In genomic region chr15:98184456-98184855, GRCm38 (mm10) we compare ENCODE assay signal across 37 mouse cellular contexts. TPM values are rescaled to one million over a fixed set of nuclear protein-coding genes. Genes with fewer than 3 reads are reported as not detected.
"Had no signal": no experiment of that assay in that cellular context is flagged by ENCODE, and none has a peak within 500 bp of the region (broad histone marks: within the 10 kb centered on the region; RNA-seq: fewer than 3 reads in every experiment).

No protein-coding gene starts in this region.

- H3K9me3 ChIP-seq: heart, embryonic 13.5 days; heart, embryonic 15.5 days; hindbrain, embryonic 10.5 days; hindbrain, embryonic 12.5 days; intestine, embryonic 15.5 days; limb, embryonic 12.5 days; limb, embryonic 15.5 days; liver, embryonic 12.5 days had no signal

- ATAC-seq: hindbrain, embryonic 16.5 days; inflammation-experienced regulatory T-cells, adult 6 months; intestine, embryonic 15.5 days; intestine, postnatal 0 days; liver, embryonic 12.5 days had no signal

- H3K4me2 ChIP-seq: heart, embryonic 11.5 days; heart, embryonic 13.5 days; heart, embryonic 15.5 days; hindbrain, embryonic 12.5 days; hindbrain, embryonic 14.5 days; intestine, embryonic 15.5 days; limb, embryonic 12.5 days; limb, embryonic 15.5 days; liver, embryonic 12.5 days had no signal

- DNase-seq: gastrocnemius, postnatal 25 days; heart, adult 2 months; heart, postnatal 14 days; heart, postnatal 4 days; kidney, adult 18-20 months; kidney, adult 8-10 months; kidney, postnatal 10 days; kidney, postnatal 25 days; kidney, postnatal 4 days; left cerebral cortex, postnatal 4 days had no signal

- H3K36me3 ChIP-seq: heart, embryonic 13.5 days; heart, embryonic 15.5 days; hindbrain, embryonic 10.5 days; hindbrain, embryonic 12.5 days; intestine, embryonic 15.5 days; limb, embryonic 12.5 days; limb, embryonic 15.5 days; liver, embryonic 12.5 days had no signal

- H3K4me1 ChIP-seq: intestine, embryonic 15.5 days; limb, embryonic 12.5 days had no signal

- H3K27ac ChIP-seq: heart, adult 2 months; heart, embryonic 13.5 days; heart, embryonic 15.5 days; hindbrain, embryonic 10.5 days; hindbrain, embryonic 12.5 days; hindbrain, embryonic 14.5 days; intestine, embryonic 15.5 days; layer of hippocampus, adult 2 months; left cerebral cortex, adult 2 months; limb, embryonic 12.5 days; limb, embryonic 15.5 days; liver, embryonic 12.5 days; liver, embryonic 14.5 days had no signal

- H3K4me3 ChIP-seq: heart, adult 2 months; heart, embryonic 13.5 days; heart, embryonic 15.5 days; hindbrain, embryonic 10.5 days; hindbrain, embryonic 12.5 days; intestine, embryonic 15.5 days; layer of hippocampus, adult 2 months; left cerebral cortex, adult 2 months; limb, embryonic 12.5 days; limb, embryonic 15.5 days; liver, embryonic 12.5 days had no signal

- H3K27me3 ChIP-seq: heart, embryonic 13.5 days; heart, embryonic 15.5 days; hindbrain, embryonic 12.5 days; intestine, embryonic 15.5 days; limb, embryonic 12.5 days had no signal

- H3K9ac ChIP-seq: heart, embryonic 13.5 days; heart, embryonic 15.5 days; hindbrain, embryonic 12.5 days; hindbrain, embryonic 14.5 days; intestine, embryonic 15.5 days; limb, embryonic 12.5 days; limb, embryonic 15.5 days; liver, embryonic 12.5 days; liver, embryonic 14.5 days had no signal

RNA-seq across cellular contexts. Expression of gene Olfr288, which starts 10.9 kb away (rescaled TPM):
- total RNA-seq: gastrocnemius, adult 8-10 months; gastrocnemius, postnatal 25 days; gastrocnemius, postnatal 4 days; granulocyte monocyte progenitor cell, adult 5-6 weeks; heart, adult 2 months; heart, postnatal 14 days; heart, postnatal 4 days; layer of hippocampus, adult 2 months; layer of hippocampus, postnatal 10 days; layer of hippocampus, postnatal 25 days; left cerebral cortex, adult 2 months; left cerebral cortex, postnatal 14 days; liver, adult 2 months had no signal
- polyA plus RNA-seq: heart, adult 2 months; heart, embryonic 11.5 days; heart, embryonic 13.5 days; heart, embryonic 15.5 days; heart, postnatal 0 days; hindbrain, embryonic 10.5 days; hindbrain, embryonic 12.5 days; hindbrain, embryonic 14.5 days; hindbrain, embryonic 16.5 days; inflammation-experienced regulatory T-cells, adult 6 months; intestine, embryonic 15.5 days; intestine, postnatal 0 days; kidney, embryonic 14.5 days; kidney, embryonic 16.5 days; limb, embryonic 12.5 days; limb, embryonic 15.5 days; liver, adult 2 months; liver, embryonic 12.5 days; liver, embryonic 14.5 days had no signal

RNA-seq across cellular contexts. Expression of gene Ccdc184, which starts 17.5 kb away (rescaled TPM):
- total RNA-seq: gastrocnemius, adult 8-10 months; gastrocnemius, postnatal 25 days; gastrocnemius, postnatal 4 days; granulocyte monocyte progenitor cell, adult 5-6 weeks; liver, adult 2 months had no signal
- polyA plus RNA-seq: liver, adult 2 months; liver, embryonic 12.5 days; liver, embryonic 14.5 days had no signal

RNA-seq across cellular contexts. Expression of gene Gm44579, which starts 36.3 kb away (rescaled TPM):
- total RNA-seq: gastrocnemius, adult 8-10 months; gastrocnemius, postnatal 25 days; gastrocnemius, postnatal 4 days; granulocyte monocyte progenitor cell, adult 5-6 weeks; heart, adult 2 months; heart, postnatal 14 days; heart, postnatal 4 days; layer of hippocampus, adult 2 months; left cerebral cortex, postnatal 14 days; left cerebral cortex, postnatal 4 days; liver, adult 2 months had no signal
- polyA plus RNA-seq: frontal cortex, adult 2 months; heart, adult 2 months; heart, embryonic 11.5 days; heart, embryonic 13.5 days; heart, embryonic 15.5 days; heart, postnatal 0 days; hindbrain, embryonic 10.5 days; hindbrain, embryonic 12.5 days; hindbrain, embryonic 14.5 days; hindbrain, embryonic 16.5 days; inflammation-experienced regulatory T-cells, adult 6 months; intestine, embryonic 15.5 days; intestine, postnatal 0 days; kidney, embryonic 14.5 days; kidney, embryonic 16.5 days; limb, embryonic 12.5 days; limb, embryonic 15.5 days; liver, adult 2 months; liver, embryonic 12.5 days; liver, embryonic 14.5 days had no signal

RNA-seq across cellular contexts. Expression of gene Olfr287, which starts 36.4 kb away (rescaled TPM):
- total RNA-seq: gastrocnemius, adult 8-10 months; gastrocnemius, postnatal 25 days; gastrocnemius, postnatal 4 days; granulocyte monocyte progenitor cell, adult 5-6 weeks; heart, adult 2 months; heart, postnatal 14 days; heart, postnatal 4 days; liver, adult 2 months had no signal
- polyA plus RNA-seq: heart, adult 2 months; heart, embryonic 11.5 days; heart, embryonic 13.5 days; heart, embryonic 15.5 days; heart, postnatal 0 days; hindbrain, embryonic 10.5 days; hindbrain, embryonic 12.5 days; hindbrain, embryonic 14.5 days; inflammation-experienced regulatory T-cells, adult 6 months; intestine, embryonic 15.5 days; intestine, postnatal 0 days; kidney, embryonic 14.5 days; kidney, embryonic 16.5 days; limb, embryonic 12.5 days; limb, embryonic 15.5 days; liver, adult 2 months; liver, embryonic 12.5 days; liver, embryonic 14.5 days had no signal
